Mouse (Mus musculus) large intestine, adult 2 months (tissue): ENCODE results near the gene Prdm16. TPM values are rescaled to one million over a fixed set of nuclear protein-coding genes. Genes with fewer than 3 reads are reported as not detected.

Source experiments
- DNase-seq: peaks from one replicate; pipeline ENCODE4 v3.0.0-alpha.2; 2012; ENCODE audit warnings: low read depth, low spot score
- WGBS: fragments of 180-500 bp; shearing (Covaris S2); methylation state at CpG from one replicate; pipeline ENCODE4 v1.1.7; 2018; 5-methylcytosine and 5-hydroxymethylcytosine counted together
- polyA plus RNA-seq: library from polyadenylated mRNA; depleted of rRNA; stranded (reverse); fragments of >200 nt; gene quantifications from 2 replicates; pipeline ENCODE4 v1.2.3, GENCODE M21; 2012

The Prdm16 gene
- polyA plus RNA-seq, 1 experiment, result 2.7 TPM

GRCm38 (mm10) chr4:154570451-154570881 is 66.2 kb downstream of the Prdm16 start:
- 44% methylated on average over 10 of the region's 10 CpGs for WGBS

GRCm38 (mm10) chr4:154569845-154570244 is 66.8 kb downstream of the Prdm16 start:
- DNase-seq, result no peak
- WGBS, result 74% methylated on average over 9 of the region's 9 CpGs

More at GRCm38 (mm10) chr4:154570451-154570881, 66.2 kb downstream of the Prdm16 start:
- no peak for DNase-seq

GRCm38 (mm10) chr4:154568798-154569197 is 67.9 kb downstream of the Prdm16 start:
- WGBS, result 55% methylated on average over 15 of the region's 15 CpGs
- DNase-seq, result no peak

- 57% methylated on average over 11 of the region's 11 CpGs for WGBS
- no peak for DNase-seq
Observed at GRCm38 (mm10) chr4:154567942-154568341, 68.7 kb downstream of the Prdm16 start.

- DNase-seq, result no peak
- WGBS, result 80% methylated on average over 6 of the region's 6 CpGs
Observed at GRCm38 (mm10) chr4:154563201-154563600, 73.5 kb downstream of the Prdm16 start.

- 87% methylated on average over 5 of the region's 5 CpGs for WGBS
- no peak for DNase-seq
Observed at GRCm38 (mm10) chr4:154558041-154558440, 78.6 kb downstream of the Prdm16 start.

- no peak for DNase-seq
- 87% methylated on average over 11 of the region's 11 CpGs for WGBS
Observed at GRCm38 (mm10) chr4:154557168-154557567, 79.5 kb downstream of the Prdm16 start.

- no peak for DNase-seq
- WGBS, result 76% methylated on average over 11 of the region's 11 CpGs
Observed at GRCm38 (mm10) chr4:154556418-154556817, 80.3 kb downstream of the Prdm16 start.

GRCm38 (mm10) chr4:154549961-154550393 is 86.7 kb downstream of the Prdm16 start:
- 50% methylated on average over 17 of the region's 17 CpGs for WGBS
- no peak for DNase-seq

GRCm38 (mm10) chr4:154549497-154549896 is 87.2 kb downstream of the Prdm16 start:
- 66% methylated on average over 11 of the region's 11 CpGs for WGBS

GRCm38 (mm10) chr4:154547176-154547855 is 89.4 kb downstream of the Prdm16 start:
- 57% methylated on average over 21 of the region's 21 CpGs for WGBS
- no peak for DNase-seq

More at GRCm38 (mm10) chr4:154549497-154549896, 87.2 kb downstream of the Prdm16 start:
- DNase-seq, result no peak

GRCm38 (mm10) chr4:154545296-154545695 is 91.4 kb downstream of the Prdm16 start:
- 69% methylated on average over 9 of the region's 9 CpGs for WGBS
- no peak for DNase-seq

- 19% methylated on average over 21 of the region's 21 CpGs for WGBS
- no peak for DNase-seq
Observed at GRCm38 (mm10) chr4:154543921-154544320, 92.8 kb downstream of the Prdm16 start.

GRCm38 (mm10) chr4:154543128-154543527 is 93.5 kb downstream of the Prdm16 start:
- DNase-seq, result no peak
- 51% methylated on average over 4 of the region's 4 CpGs for WGBS

GRCm38 (mm10) chr4:154542568-154542967 is 94.1 kb downstream of the Prdm16 start:
- 46% methylated on average over 5 of the region's 5 CpGs for WGBS
- no peak for DNase-seq

- 51% methylated on average over 9 of the region's 9 CpGs for WGBS
- no peak for DNase-seq
Observed at GRCm38 (mm10) chr4:154541632-154542276, 94.9 kb downstream of the Prdm16 start.

- no peak for DNase-seq
- WGBS, result 69% methylated on average over 10 of the region's 10 CpGs
Observed at GRCm38 (mm10) chr4:154540671-154541070, 96.0 kb downstream of the Prdm16 start.

GRCm38 (mm10) chr4:154539703-154540102 is 97.0 kb downstream of the Prdm16 start:
- WGBS, result 71% methylated on average over 12 of the region's 12 CpGs
- no peak for DNase-seq

- no peak for DNase-seq
- WGBS, result 80% methylated on average over 4 of the region's 4 CpGs
Observed at GRCm38 (mm10) chr4:154538727-154539126, 97.9 kb downstream of the Prdm16 start.

GRCm38 (mm10) chr4:154536110-154536509 is 100.6 kb downstream of the Prdm16 start:
- 67% methylated on average over 5 of the region's 5 CpGs for WGBS
- no peak for DNase-seq

GRCm38 (mm10) chr4:154531368-154531767 is 105.3 kb downstream of the Prdm16 start:
- 51% methylated on average over 4 of the region's 4 CpGs for WGBS
- no peak for DNase-seq
